In the genomic region with DNA sequence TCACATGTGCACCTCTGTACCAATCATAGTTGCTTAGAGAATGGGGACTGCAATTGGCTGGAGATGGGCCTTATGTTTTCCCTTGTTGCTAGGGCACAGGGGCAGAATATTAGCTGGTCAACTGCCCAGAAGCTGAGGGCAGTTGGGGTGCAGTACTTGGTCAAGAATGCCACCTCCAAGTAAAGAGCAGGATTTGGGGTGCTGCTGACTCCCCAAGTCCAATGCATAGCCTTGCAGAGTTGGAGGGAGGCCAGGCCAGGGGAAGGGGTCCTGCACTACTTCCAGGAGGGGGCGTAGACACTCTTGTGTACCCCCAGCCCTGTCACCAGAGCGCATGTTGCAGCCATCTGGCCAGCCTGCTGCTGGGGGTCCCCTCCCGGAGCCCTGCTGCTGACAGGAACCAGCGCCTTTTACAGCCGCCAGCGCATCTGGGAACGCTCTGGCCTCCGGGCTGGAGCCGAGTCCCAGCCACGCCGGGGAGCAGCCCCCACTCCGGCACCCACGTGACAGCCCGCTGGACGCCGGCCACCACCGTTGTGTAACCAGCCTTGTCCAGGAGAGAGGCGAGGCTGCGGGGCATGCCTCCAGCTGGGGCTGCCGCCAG, we compare ENCODE assay signal across 7 mouse cellular contexts. TPM values are rescaled to one million over a fixed set of nuclear protein-coding genes. Genes with fewer than 3 reads are reported as not detected.
DNase-seq lines count a peak whose midpoint lies in the region; ATAC-seq lines count a peak whose summit lies in the region.

No protein-coding gene starts in this region.

- H3K4me3 ChIP-seq in forebrain, embryonic 13.5 days, result peak overlapping the region; percentile 4; the same call in 1 of the 2 replicates
- H3K4me3 ChIP-seq in heart, embryonic 15.5 days, result peak overlapping the region; percentile 33

- no peaks in the 10 kb centered on the region for H3K27me3 ChIP-seq in forebrain, embryonic 13.5 days
- H3K27me3 ChIP-seq in heart, embryonic 15.5 days, result no peaks in the 10 kb centered on the region

- peaks cover 27% of the 10 kb centered on the region for H3K4me1 ChIP-seq in forebrain, embryonic 13.5 days
- peaks cover 39% of the 10 kb centered on the region for H3K4me1 ChIP-seq in heart, embryonic 15.5 days (replicated peaks)

- no peaks in the 10 kb centered on the region for H3K9me3 ChIP-seq in forebrain, embryonic 13.5 days (replicated peaks)
- H3K9me3 ChIP-seq in heart, embryonic 15.5 days (replicated peaks), result no peaks in the 10 kb centered on the region

- ATAC-seq in forebrain, embryonic 13.5 days, result peak; percentile 76
- ATAC-seq in heart, embryonic 15.5 days (replicated peaks; ENCODE audit: insufficient number of reproducible peaks, insufficient read depth, low FRiP score, low read depth), result peak; percentile 91

- peak overlapping the region; percentile 68; the same call in 1 of the 2 replicates for H3K27ac ChIP-seq in forebrain, embryonic 13.5 days
- peak overlapping the region; percentile 93 for H3K27ac ChIP-seq in heart, embryonic 15.5 days

- WGBS in forebrain, embryonic 13.5 days, result 60% methylated on average over 20 of the region's 20 CpGs
- WGBS in heart, embryonic 15.5 days, result 17% methylated on average over 19 of the region's 20 CpGs

- peak; percentile 92 for DNase-seq in cerebellum, adult 11-12 months
- peak; percentile 94 for DNase-seq in kidney, postnatal 14 days
- peak; percentile 68 for DNase-seq in liver
- peak; percentile 60 for DNase-seq in neural tube, embryonic 10.5 days (ENCODE audit: extremely low spot score, low spot score)
- DNase-seq in urinary bladder, adult 18-20 months (ENCODE audit: low spot score in 2 of 2), result peak; percentile 77 to 93

- no peaks in the 10 kb centered on the region for H3K36me3 ChIP-seq in forebrain, embryonic 13.5 days (ENCODE audit: poor library complexity, severe bottlenecking)
- H3K36me3 ChIP-seq in heart, embryonic 15.5 days, result no peaks in the 10 kb centered on the region

- H3K4me2 ChIP-seq in forebrain, embryonic 13.5 days, result peak overlapping the region; percentile 48
- H3K4me2 ChIP-seq in heart, embryonic 15.5 days, result peak overlapping the region; percentile 68

- H3K9ac ChIP-seq in forebrain, embryonic 13.5 days, result peak overlapping the region; percentile 16; the same call in 1 of the 2 replicates
- peak overlapping the region; percentile 37; the same call in 1 of the 2 replicates for H3K9ac ChIP-seq in heart, embryonic 15.5 days

RNA-seq across cellular contexts. Expression of gene Fam92b, which starts 13.6 kb away (rescaled TPM):
- 1.4 and 1.9 TPM in 2 replicates for polyA plus RNA-seq in forebrain, embryonic 13.5 days (2015; fragmentation: Nextera tagmentation; extraction: Ambion mirVana)
- polyA plus RNA-seq in heart, embryonic 15.5 days (2015; fragmentation: Nextera tagmentation; extraction: Ambion mirVana), result 0.36 and 0.38 TPM in 2 replicates

RNA-seq across cellular contexts. Expression of gene Gse1, which starts 37.3 kb away (rescaled TPM):
- 24.0 and 24.9 TPM in 2 replicates for polyA plus RNA-seq in forebrain, embryonic 13.5 days (2015; fragmentation: Nextera tagmentation; extraction: Ambion mirVana)
- 8.9 and 10.8 TPM in 2 replicates for polyA plus RNA-seq in heart, embryonic 15.5 days (2015; fragmentation: Nextera tagmentation; extraction: Ambion mirVana)

Comparison
In these comparisons a context has a peak if more than half of its experiments do, and no peak if none do; other contexts are left out.
1. Peak in every context shown above with its lines: DNase-seq, ATAC-seq, H3K4me3 ChIP-seq and H3K27ac ChIP-seq.